Mouse (Mus musculus): ENCODE measurements around the gene Cox4i1. TPM values are rescaled to one million over a fixed set of nuclear protein-coding genes. Genes with fewer than 3 reads are reported as not detected.

Cox4i1 gene
- polyA plus RNA-seq, 1 experiment, result 1,270 TPM

DNA sequence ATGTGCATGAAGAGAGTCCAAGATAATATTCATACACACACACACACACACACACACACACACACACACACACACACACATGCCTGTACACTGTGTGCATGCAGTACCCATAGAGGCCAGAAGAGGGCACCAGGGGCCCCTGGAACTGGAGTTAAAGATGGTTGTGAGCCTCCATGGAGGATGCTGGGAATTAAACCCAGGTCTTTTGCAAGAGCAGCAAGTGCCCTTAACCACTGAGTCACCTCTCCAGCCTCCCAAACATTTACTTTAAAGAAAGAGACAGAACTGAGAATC lies 29.9 kb downstream of the Cox4i1 start:
- Histone ChIP-seq H3ac (ENCODE audit: control insufficient read depth, insufficient read length, low read depth) (no peak overlapping the region), H3K27me3 (ENCODE audit: control insufficient read depth, insufficient read depth, insufficient read length) (peaks cover 54% of the 10 kb centered on the region), H3K79me2 (ENCODE audit: control insufficient read depth, insufficient read depth) (no peaks in the 10 kb centered on the region), H3K36me3 (ENCODE audit: control insufficient read depth, insufficient read depth) (no peaks in the 10 kb centered on the region), H3K79me3 (ENCODE audit: low read depth) (no peaks in the 10 kb centered on the region), H3K4me3 (ENCODE audit: insufficient read depth, poor library complexity, severe bottlenecking) (no peak overlapping the region)
- TF ChIP-seq FOSL1 (IDR thresholded peaks at IDR 0.05; ENCODE audit: insufficient read depth, low read length, poor library complexity, severe bottlenecking) (no peak), MYOG (IDR thresholded peaks at IDR 0.05; ENCODE audit: control insufficient read depth, extremely low read depth, insufficient read length) (no peak), USF1 (IDR thresholded peaks at IDR 0.05; ENCODE audit: low read depth) (no peak), CEBPB (IDR thresholded peaks at IDR 0.05; ENCODE audit: low read depth) (no peak)

DNA sequence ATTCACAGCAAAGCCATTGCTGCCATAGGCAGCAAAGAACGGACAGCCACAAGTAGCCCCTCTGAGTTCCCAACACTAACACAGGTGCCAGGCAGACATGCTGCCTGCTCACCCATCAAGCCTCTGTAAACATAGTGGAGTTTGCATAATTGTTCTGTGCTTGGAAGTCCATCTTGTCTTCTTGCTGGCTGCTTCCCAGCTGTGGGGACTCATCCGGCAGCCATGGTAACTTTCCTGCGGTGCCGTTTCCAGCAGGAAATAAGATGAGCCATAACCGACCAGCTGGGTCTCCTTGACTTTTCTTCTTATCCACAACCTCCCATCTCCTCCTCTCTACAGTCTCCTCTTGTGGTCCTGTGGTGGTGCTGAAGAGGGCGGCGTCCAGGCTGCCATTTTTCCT lies 30.4 kb downstream of the Cox4i1 start:
- Histone ChIP-seq H3K79me2 (ENCODE audit: control insufficient read depth, insufficient read depth) (no peaks in the 10 kb centered on the region), H3K27me3 (ENCODE audit: control insufficient read depth, insufficient read depth, insufficient read length) (peaks cover 56% of the 10 kb centered on the region), H3K36me3 (ENCODE audit: control insufficient read depth, insufficient read depth) (no peaks in the 10 kb centered on the region), H3K79me3 (ENCODE audit: low read depth) (no peaks in the 10 kb centered on the region), H3ac (ENCODE audit: control insufficient read depth, insufficient read length, low read depth) (no peak overlapping the region), H3K4me3 (ENCODE audit: insufficient read depth, poor library complexity, severe bottlenecking) (no peak overlapping the region)
- no peak for TF ChIP-seq MAX (IDR thresholded peaks at IDR 0.05)
- TF ChIP-seq CTCF (IDR thresholded peaks at IDR 0.05; ENCODE audit: control insufficient read depth, insufficient read depth, insufficient read length), result no peak
- no peak for TF ChIP-seq CEBPB (IDR thresholded peaks at IDR 0.05; ENCODE audit: low read depth)
- no peak for TF ChIP-seq MYOG (IDR thresholded peaks at IDR 0.05; ENCODE audit: control insufficient read depth, extremely low read depth, insufficient read length)
- no peak for TF ChIP-seq USF1 (IDR thresholded peaks at IDR 0.05; ENCODE audit: low read depth)
- TF ChIP-seq FOSL1 (IDR thresholded peaks at IDR 0.05; ENCODE audit: insufficient read depth, low read length, poor library complexity, severe bottlenecking), result no peak
- TF ChIP-seq MYOD1 (IDR thresholded peaks at IDR 0.05; ENCODE audit: control insufficient read depth, insufficient read length, low read depth), result no peak

DNA sequence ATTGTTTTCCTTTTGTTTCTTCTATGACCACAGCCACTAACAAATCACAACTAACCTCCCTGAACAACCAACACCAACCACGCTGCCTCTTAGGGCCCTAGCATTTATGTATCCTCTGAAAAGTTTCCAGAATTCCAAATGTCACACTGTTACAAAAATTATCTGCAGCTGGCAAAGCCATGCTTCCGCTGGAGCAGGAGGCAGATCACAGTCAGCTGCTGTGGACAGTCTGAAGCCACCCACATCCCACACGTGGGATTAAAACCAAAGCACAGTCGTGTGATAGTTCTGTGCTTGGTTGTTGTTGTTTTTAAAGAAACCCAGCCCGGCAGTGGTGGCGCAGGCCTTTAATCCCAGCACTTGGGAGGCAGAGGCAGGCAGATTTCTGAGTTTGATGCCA lies 31.1 kb downstream of the Cox4i1 start:
- Histone ChIP-seq H3ac (ENCODE audit: control insufficient read depth, insufficient read length, low read depth) (no peak overlapping the region), H3K79me3 (ENCODE audit: low read depth) (no peaks in the 10 kb centered on the region), H3K36me3 (ENCODE audit: control insufficient read depth, insufficient read depth) (no peaks in the 10 kb centered on the region), H3K79me2 (ENCODE audit: control insufficient read depth, insufficient read depth) (no peaks in the 10 kb centered on the region), H3K4me3 (ENCODE audit: insufficient read depth, poor library complexity, severe bottlenecking) (no peak overlapping the region), H3K27me3 (ENCODE audit: control insufficient read depth, insufficient read depth, insufficient read length) (peaks cover 55% of the 10 kb centered on the region)
- TF ChIP-seq MYOD1 (IDR thresholded peaks at IDR 0.05; ENCODE audit: control insufficient read depth, insufficient read length, low read depth), result no peak
- no peak for TF ChIP-seq CEBPB (IDR thresholded peaks at IDR 0.05; ENCODE audit: low read depth)
- TF ChIP-seq USF1 (IDR thresholded peaks at IDR 0.05; ENCODE audit: low read depth), result no peak
- no peak for TF ChIP-seq MYOG (IDR thresholded peaks at IDR 0.05; ENCODE audit: control insufficient read depth, extremely low read depth, insufficient read length)
- no peak for TF ChIP-seq MAX (IDR thresholded peaks at IDR 0.05)
- no peak for TF ChIP-seq FOSL1 (IDR thresholded peaks at IDR 0.05; ENCODE audit: insufficient read depth, low read length, poor library complexity, severe bottlenecking)
- no peak for TF ChIP-seq CTCF (IDR thresholded peaks at IDR 0.05; ENCODE audit: control insufficient read depth, insufficient read depth, insufficient read length)

DNA sequence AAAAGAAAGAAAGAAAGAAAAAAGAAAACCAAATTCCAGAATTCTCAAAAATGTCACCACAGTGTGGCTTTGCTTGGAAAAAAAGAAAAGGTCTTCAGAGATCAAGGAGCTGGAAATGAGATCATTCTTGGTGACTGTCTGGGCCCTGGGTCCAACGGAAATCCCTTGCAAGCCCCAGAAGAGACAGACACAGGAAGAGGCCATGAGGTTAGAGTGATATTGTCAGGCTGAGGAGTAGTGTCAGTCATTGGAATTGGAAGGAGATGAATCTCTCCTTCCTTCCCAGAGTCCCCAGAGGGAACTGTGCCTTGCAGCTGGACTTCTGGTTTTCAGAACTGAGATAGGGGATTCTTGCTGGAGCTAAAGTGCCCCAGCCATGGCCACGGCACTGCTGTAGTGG lies 31.5 kb downstream of the Cox4i1 start:
- TF ChIP-seq CEBPB (IDR thresholded peaks at IDR 0.05; ENCODE audit: low read depth), result no peak
- no peak for TF ChIP-seq FOSL1 (IDR thresholded peaks at IDR 0.05; ENCODE audit: insufficient read depth, low read length, poor library complexity, severe bottlenecking)
- TF ChIP-seq MAX (IDR thresholded peaks at IDR 0.05), result no peak
- no peak for TF ChIP-seq CTCF (IDR thresholded peaks at IDR 0.05; ENCODE audit: control insufficient read depth, insufficient read depth, insufficient read length)
- no peak for TF ChIP-seq MYOD1 (IDR thresholded peaks at IDR 0.05; ENCODE audit: control insufficient read depth, insufficient read length, low read depth)
- no peak for TF ChIP-seq MYOG (IDR thresholded peaks at IDR 0.05; ENCODE audit: control insufficient read depth, extremely low read depth, insufficient read length)
- no peak for TF ChIP-seq USF1 (IDR thresholded peaks at IDR 0.05; ENCODE audit: low read depth)
- no peak overlapping the region for H3ac ChIP-seq (ENCODE audit: control insufficient read depth, insufficient read length, low read depth)
- no peaks in the 10 kb centered on the region for H3K79me2 ChIP-seq (ENCODE audit: control insufficient read depth, insufficient read depth)
- no peak overlapping the region for H3K4me3 ChIP-seq (ENCODE audit: insufficient read depth, poor library complexity, severe bottlenecking)
- H3K27me3 ChIP-seq (ENCODE audit: control insufficient read depth, insufficient read depth, insufficient read length), result peaks cover 55% of the 10 kb centered on the region
- H3K79me3 ChIP-seq (ENCODE audit: low read depth), result no peaks in the 10 kb centered on the region
- no peaks in the 10 kb centered on the region for H3K36me3 ChIP-seq (ENCODE audit: control insufficient read depth, insufficient read depth)

DNA sequence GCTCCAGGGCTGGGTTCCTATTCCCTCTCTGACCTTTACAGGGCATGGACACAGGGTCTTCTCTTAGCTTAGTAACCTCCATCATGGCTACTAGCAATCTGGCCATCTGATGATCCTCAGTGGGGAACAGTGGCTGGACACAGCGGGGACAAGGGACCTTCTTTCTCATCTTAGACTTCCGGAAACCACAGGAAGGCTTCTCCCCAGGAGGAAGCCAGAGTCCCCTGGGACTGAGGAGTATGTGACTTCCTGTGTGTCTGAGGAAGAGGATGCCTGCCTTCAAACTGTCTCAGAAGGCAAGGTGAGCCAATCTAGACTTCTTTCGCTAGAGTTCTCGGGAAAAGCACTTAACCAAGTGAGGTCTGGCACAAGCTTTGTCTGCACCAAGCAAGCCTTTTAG lies 32.0 kb downstream of the Cox4i1 start:
- H3K27me3 ChIP-seq (ENCODE audit: control insufficient read depth, insufficient read depth, insufficient read length), result peaks cover 56% of the 10 kb centered on the region
- H3ac ChIP-seq (ENCODE audit: control insufficient read depth, insufficient read length, low read depth), result no peak overlapping the region
- no peaks in the 10 kb centered on the region for H3K79me3 ChIP-seq (ENCODE audit: low read depth)
- no peak overlapping the region for H3K4me3 ChIP-seq (ENCODE audit: insufficient read depth, poor library complexity, severe bottlenecking)
- no peaks in the 10 kb centered on the region for H3K79me2 ChIP-seq (ENCODE audit: control insufficient read depth, insufficient read depth)
- H3K36me3 ChIP-seq (ENCODE audit: control insufficient read depth, insufficient read depth), result no peaks in the 10 kb centered on the region
- TF ChIP-seq CEBPB (IDR thresholded peaks at IDR 0.05; ENCODE audit: low read depth) (no peak), MAX (IDR thresholded peaks at IDR 0.05) (no peak)

DNA sequence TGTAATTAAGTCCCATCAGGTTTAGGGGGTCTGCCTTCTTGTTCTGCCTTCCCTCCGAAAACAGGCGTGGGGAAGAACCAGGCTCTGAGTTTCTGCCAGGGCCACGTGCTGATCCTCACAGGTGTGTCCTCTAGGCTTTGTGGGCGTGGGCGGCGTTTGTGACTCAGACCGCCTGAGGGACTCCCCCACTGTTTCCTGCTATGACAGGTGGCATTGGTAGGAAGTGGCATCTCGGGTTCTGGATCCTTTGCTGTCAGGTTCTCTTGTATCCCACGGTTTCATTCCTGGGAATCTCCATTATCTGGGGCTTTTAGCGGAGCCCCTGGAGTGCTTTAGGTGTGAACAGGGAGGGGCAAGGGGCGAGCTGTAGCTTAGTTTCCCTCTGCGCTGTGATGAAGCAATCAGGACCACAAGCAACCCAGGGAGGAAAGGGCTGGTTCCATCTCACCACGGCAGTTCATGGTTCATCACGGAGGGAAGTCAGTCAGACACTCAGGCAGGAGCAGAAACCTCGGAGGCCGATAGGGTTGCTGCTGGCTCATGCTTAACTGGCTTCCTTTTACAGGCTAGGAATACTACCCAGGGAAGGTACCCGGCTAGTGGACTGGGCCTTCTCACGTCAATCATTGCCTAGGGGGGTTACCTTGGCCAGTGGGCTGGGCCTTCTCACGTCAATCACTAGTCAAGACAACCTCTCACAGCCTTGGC lies 33.9 kb downstream of the Cox4i1 start:
- Histone ChIP-seq H3K27me3 (ENCODE audit: control insufficient read depth, insufficient read depth, insufficient read length) (peaks cover 60% of the 10 kb centered on the region), H3K4me3 (ENCODE audit: insufficient read depth, poor library complexity, severe bottlenecking) (no peak overlapping the region), H3K36me3 (ENCODE audit: control insufficient read depth, insufficient read depth) (no peaks in the 10 kb centered on the region), H3K79me3 (ENCODE audit: low read depth) (no peaks in the 10 kb centered on the region), H3K79me2 (ENCODE audit: control insufficient read depth, insufficient read depth) (no peaks in the 10 kb centered on the region), H3ac (ENCODE audit: control insufficient read depth, insufficient read length, low read depth) (no peak overlapping the region)
- no peak for TF ChIP-seq MYOG (IDR thresholded peaks at IDR 0.05; ENCODE audit: control insufficient read depth, extremely low read depth, insufficient read length)
- TF ChIP-seq CEBPB (IDR thresholded peaks at IDR 0.05; ENCODE audit: low read depth), result no peak
- TF ChIP-seq MAX (IDR thresholded peaks at IDR 0.05), result no peak
- no peak for TF ChIP-seq MYOD1 (IDR thresholded peaks at IDR 0.05; ENCODE audit: control insufficient read depth, insufficient read length, low read depth)
- no peak for TF ChIP-seq FOSL1 (IDR thresholded peaks at IDR 0.05; ENCODE audit: insufficient read depth, low read length, poor library complexity, severe bottlenecking)
- TF ChIP-seq CTCF (IDR thresholded peaks at IDR 0.05; ENCODE audit: control insufficient read depth, insufficient read depth, insufficient read length), result no peak
- no peak for TF ChIP-seq USF1 (IDR thresholded peaks at IDR 0.05; ENCODE audit: low read depth)

Measured in C2C12 (cell line).